Mouse (Mus musculus): ENCODE measurements around the gene Lrp4. TPM values are rescaled to one million over a fixed set of nuclear protein-coding genes. Genes with fewer than 3 reads are reported as not detected.

The Lrp4 gene
- 1 to 10 TPM in 1 of 2 experiments, under 1 TPM in 1; 0.07 to 2.7 TPM for polyA plus RNA-seq (2012; fragmentation: generic; extraction: Trizol)

GRCm38 (mm10) chr2:91457259-91457655, at the start of gene Lrp4:
Gene Lrp4 (plus strand): TSS chr2:91457511.

DNA sequence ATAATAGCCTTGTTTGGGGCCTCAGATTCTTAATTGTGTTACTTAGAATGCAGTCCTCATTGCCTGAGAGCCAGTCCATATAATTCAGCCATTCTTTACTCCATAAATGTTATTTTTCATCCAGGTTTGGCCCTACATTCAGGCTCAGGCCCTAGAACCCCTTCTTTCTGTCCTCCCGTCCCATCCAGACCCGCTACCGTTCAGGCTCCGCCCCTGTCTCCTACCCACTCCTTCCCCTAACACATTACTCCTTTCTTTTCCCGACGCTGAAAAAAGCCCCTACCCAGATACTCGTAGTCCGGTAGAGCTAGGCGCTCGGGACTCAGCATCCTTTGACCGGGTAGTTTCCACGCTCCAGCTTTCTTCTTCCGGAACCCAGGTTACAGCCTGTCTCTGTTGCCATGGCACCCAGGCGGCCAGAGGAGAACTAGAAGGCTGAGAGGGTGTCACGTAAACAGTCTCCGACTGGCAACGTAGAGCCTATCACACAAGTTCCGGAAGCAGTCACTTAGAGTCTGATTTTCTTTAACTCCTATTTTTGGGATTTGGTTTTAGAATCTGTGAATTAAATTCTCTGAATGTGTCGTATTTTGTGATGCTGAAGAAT, 12.9 kb upstream of the Lrp4 start, which contains the start of gene 1110051M20Rik:
TSS of gene 1110051M20Rik (minus strand) at position 419 of the 607 bp plus-strand sequence.

DNA sequence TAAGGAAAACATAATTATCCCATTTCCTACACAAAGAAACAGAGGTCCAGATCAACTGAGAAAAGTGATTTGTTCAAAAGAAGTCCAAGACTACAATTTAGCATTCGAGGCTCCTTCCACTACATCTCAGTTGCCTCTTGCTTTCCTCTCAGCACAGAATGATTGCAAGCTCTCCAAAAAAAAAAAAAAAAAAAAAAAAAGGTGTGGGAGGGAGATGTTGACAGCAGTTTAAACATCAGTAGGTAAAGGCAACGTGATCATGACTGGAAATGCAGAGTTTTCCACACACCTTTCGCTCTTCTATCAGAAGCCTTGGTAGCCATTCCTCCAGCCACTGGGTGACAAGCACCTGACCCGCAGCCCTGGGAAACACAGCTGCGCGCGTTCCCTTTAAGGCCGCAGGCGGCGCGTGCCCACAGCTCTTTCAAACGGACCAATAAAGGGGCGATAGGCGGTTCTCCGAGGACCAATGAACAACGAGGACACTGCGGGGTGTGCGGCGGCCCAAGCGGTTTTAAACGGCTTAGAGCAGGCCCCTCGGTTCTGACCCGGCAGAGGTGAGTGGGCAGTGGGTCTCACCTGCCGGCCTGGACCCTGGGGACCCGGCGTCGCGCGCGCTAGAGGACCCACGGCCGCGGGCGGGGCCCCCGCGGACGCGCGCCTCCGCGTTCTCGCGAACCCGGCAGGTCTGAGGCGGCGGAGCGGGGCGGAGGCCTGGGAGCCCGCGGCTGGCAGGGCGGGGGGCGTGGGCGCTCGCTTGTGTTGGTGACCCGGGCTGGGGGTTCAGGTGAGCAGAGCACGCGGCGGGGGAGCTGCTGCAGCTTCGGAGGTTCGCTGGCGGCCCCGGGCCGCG, 69.2 kb downstream of the Lrp4 start, which contains the start of gene Ckap5:
TSS of gene Ckap5 (plus strand) at position 469 of the 853 bp plus-strand sequence.

Other genes with a start within 250 kb of the Lrp4 start
- gene Ddb2, start 220.5 kb upstream of the Lrp4 start, polyA plus RNA-seq (2012; fragmentation: generic; extraction: Trizol) = 1 to 10 TPM in 1 of 2 experiments, under 1 TPM in 1; 0.44 to 3.9 TPM
- gene Pacsin3, start 201.6 kb upstream of the Lrp4 start, polyA plus RNA-seq (2012; fragmentation: generic; extraction: Trizol) = 10 to 100 TPM; 20.4 to 37.9 TPM
- gene Arfgap2, start 192.5 kb upstream of the Lrp4 start, polyA plus RNA-seq (2012; fragmentation: generic; extraction: Trizol) = 10 to 100 TPM; 42.7 to 46.6 TPM
- gene 1110051M20Rik, start 12.8 kb upstream of the Lrp4 start, polyA plus RNA-seq (2012; fragmentation: generic; extraction: Trizol) = 10 to 100 TPM; 23.8 to 52.5 TPM
- 10 to 100 TPM in 1 of 2 experiments, under 1 TPM in 1; 0.96 to 10.6 TPM for gene Ckap5, start 69.3 kb downstream of the Lrp4 start, polyA plus RNA-seq (2012; fragmentation: generic; extraction: Trizol)
- not detected for gene F2, start 178.9 kb downstream of the Lrp4 start, polyA plus RNA-seq (2012; fragmentation: generic; extraction: Trizol)
- 1 to 10 TPM; 1.6 to 9.8 TPM for gene Zfp408, start 192.3 kb downstream of the Lrp4 start, polyA plus RNA-seq (2012; fragmentation: generic; extraction: Trizol)
- 10 to 100 TPM; 29.4 to 59.9 TPM for gene Arhgap1, start 192.3 kb downstream of the Lrp4 start, polyA plus RNA-seq (2012; fragmentation: generic; extraction: Trizol)

Measured in C3H10T1/2 (cell line).